Mouse (Mus musculus): Measurements from ENCODE around the gene Mknk2. TPM values are rescaled to one million over a fixed set of nuclear protein-coding genes. Genes with fewer than 3 reads are reported as not detected.
"Not testable (repeated sequence)": the region's sequence is repeated elsewhere in the genome, so short reads cannot be mapped to it uniquely, and the experiment has no call there.

The Mknk2 gene
- total RNA-seq, 4 experiments from 2014 or later = 36.0 to 47.0 (median 40.9) TPM

DNA sequence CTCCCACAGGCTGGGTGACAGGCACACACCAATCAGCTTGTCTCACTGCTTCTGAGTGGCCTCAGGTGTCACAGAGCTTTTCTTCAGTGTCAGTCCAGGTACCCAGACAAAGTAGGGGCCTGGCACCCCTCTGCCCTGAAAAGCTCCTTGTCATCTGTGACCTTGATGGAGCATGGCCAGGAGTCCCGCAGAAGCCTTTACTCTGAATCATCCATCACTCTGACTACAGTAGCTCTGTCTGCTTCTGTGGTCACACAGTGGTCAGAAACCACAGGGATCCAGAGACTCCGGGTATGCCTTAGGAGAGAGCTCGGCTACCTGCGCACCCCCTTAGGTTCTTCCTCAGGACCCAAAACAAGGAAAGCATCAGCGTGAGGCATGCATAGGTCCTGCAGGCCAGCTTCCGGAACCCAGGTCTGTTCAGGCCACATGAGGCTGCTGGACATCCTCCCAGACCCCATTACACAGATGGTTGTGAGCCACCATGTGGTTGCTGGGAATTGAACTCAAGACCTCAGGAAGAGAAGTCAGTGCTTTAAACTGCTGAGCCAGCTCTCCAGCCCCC is 24.7 kb downstream of the Mknk2 start:
- DNase-seq (ENCODE audit: low spot score in 2 of 2) = no peak

DNA sequence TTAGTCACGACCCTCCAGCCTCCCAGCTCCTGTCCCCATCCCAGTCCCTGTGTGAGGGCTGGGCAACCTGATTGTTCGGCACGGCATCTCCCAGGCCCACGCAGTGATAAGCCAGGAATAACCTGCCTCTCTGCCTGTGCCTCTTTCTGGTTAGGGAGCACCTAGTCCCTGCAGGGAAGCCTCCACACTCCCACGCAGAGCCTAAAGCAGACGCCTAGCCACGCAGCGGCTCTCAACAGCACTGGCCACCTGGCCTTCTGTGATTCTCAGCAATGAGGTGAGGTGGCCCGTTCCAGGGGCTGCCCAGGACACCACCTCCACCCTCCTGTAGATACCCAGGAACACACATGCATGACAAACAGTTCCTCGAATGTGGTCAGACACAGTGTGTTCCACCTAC is 27.5 kb downstream of the Mknk2 start:
- DNase-seq (ENCODE audit: low spot score in 2 of 2) = peak in 1 of 2 experiments; percentile 61

DNA sequence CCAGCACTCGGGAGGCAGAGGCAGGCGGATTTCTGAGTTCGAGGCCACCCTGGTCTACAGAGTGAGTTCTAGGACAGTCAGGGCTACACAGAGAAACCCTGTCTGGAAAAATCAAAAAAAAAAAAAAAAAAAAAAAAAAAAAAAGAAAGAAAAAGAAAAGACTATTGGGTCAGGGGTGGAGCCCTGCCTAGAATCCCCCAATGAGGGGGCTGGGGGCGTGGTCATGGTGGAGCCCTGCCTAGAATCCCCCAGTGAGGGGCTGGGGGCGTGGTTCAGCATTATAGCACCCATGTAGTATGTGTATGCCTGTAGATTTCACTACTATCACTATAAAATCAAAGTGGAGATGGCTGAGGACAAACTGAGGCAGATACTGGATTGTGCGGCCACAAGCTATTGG is 28.0 kb downstream of the Mknk2 start:
- DNase-seq (ENCODE audit: low spot score in 2 of 2) = not testable (repeated sequence)

DNA sequence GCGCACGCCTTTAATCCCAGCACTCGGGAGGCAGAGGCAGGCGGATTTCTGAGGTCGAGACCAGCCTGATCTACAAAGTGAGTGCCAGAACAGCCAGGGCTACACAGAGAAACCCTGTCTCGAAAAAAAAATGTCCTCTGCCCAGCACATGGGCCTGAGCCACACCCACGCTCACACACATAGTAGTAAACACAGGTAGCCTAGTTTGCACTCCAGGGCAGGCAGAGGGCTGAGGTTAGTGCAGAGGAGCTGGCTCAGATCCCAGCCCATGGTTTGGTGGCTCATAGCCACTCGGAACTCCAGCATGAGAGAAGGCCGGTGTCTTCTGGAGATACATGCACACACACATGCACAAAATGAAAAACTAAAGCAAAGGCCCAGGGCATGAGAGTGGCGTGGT is 31.0 kb downstream of the Mknk2 start:
- no peak for DNase-seq (ENCODE audit: low spot score in 2 of 2)

DNA sequence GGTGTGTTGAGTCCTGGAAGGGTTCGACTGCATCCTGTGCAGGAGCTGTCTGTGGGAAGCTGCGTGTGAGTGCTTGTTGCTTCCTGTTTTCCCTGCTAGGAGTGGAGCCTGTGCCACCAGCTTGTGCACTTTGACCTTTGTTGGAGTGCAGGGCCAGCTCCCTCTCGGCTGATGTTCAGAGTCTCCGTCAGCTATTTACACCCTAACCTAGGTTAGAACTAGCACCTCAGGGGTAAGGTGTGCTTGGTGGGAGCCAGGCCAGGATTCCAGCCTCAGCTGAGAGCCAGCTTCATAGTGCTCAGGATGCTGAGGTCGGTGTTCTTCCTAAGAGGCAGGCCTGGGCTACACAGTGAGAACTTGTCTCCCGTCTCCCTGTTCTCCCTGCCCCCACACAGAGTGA is 42.6 kb downstream of the Mknk2 start:
- no peak for DNase-seq (ENCODE audit: low spot score in 2 of 2)

DNA sequence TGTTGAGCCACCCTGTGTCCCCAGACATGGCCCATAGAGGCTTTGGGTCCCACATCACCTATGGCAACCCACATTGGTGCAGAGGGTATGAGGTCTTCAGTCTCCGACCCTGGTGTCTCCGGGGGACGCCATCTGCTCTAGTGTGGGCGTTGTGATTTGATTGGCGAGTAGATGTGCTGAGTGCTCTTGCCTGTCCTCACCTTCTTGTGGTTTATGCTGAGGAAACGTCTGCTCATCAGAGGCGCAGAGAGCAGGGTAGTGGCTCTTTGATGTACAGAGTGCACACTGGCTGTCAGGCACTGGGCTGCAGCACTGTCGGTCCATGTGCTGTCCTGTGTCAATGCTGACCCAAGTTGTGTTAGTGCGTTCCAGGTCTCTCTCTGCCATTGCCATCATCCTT is 49.0 kb downstream of the Mknk2 start:
- no peak for DNase-seq (ENCODE audit: low spot score in 2 of 2)

DNA sequence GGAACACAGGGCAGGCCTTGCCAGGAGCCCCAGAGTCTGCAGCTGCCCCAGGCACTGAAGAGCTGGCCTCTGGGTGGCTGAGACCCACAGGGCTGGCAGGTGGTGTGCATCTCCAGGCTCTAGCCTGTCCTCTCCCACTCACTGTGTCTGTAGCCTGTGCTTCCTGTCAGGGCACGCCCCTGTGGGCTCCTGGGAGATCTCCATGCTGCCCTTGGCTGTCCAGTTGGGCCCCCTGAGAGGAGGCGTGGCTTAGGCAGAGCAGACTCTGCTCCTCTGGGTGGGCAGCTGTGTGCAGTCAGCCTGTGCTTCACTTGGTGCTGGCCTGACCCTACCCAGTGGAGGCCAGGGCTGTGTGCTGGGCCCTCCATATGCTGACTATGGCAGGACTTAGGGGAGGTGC is 50.2 kb downstream of the Mknk2 start:
- DNase-seq (ENCODE audit: low spot score in 2 of 2) = no peak

DNA sequence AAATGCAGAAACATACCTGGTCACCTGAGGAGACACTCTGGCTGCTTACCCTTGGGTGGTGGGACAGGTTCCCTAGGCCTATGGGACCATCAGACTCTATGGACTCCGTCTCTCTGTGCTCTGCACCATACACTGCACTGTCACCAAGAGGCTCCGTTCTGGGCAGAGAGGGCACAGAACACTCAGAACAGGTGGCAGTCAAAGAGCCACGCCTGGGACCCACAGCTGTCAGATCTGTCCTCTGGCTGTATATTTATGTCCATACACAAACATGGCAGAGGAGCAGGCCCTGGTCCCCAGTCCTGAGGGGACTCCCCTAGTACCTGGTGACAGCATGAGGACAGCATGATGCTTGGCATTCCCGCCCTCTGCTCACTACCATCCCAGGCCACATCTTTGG is 52.1 kb downstream of the Mknk2 start:
- no peak for DNase-seq (ENCODE audit: low spot score in 2 of 2)

DNA sequence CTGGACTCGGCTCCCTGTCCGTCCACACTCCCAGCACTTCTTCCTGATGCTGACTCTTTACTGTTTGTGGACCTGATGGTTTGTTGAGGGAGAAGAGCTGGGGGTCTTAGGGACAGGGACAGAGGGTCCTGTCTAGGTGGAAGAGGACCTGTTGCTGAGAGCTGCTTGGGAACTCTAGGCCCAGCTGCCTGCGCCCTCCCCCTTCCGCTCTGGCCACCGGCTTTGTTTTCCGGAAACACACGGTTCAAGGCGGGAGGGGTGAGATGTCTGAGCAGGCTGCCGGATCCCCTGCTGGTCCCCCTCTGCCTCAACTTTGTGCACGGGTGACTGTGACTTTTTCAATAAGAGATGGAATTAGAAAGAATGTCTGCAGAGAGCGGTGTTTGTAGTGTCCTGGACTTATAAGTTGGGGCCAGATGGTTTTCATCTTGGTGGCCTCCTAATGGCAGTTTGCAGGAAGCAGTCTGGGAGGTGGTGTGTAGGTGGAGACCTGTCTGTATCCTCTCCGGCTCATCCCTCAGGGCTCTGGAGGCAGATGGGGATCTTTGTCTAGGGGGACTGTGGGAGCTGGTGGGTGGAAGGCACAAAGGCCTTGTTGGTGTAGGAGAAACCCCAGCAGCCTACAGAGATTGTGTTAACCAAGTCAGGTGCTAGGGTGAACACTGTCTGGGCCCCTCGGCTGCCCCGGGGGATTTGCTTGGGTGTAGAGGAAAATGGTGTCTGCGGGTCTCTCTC is 54.3 kb downstream of the Mknk2 start:
- no peak for DNase-seq (ENCODE audit: low spot score in 2 of 2)

DNA sequence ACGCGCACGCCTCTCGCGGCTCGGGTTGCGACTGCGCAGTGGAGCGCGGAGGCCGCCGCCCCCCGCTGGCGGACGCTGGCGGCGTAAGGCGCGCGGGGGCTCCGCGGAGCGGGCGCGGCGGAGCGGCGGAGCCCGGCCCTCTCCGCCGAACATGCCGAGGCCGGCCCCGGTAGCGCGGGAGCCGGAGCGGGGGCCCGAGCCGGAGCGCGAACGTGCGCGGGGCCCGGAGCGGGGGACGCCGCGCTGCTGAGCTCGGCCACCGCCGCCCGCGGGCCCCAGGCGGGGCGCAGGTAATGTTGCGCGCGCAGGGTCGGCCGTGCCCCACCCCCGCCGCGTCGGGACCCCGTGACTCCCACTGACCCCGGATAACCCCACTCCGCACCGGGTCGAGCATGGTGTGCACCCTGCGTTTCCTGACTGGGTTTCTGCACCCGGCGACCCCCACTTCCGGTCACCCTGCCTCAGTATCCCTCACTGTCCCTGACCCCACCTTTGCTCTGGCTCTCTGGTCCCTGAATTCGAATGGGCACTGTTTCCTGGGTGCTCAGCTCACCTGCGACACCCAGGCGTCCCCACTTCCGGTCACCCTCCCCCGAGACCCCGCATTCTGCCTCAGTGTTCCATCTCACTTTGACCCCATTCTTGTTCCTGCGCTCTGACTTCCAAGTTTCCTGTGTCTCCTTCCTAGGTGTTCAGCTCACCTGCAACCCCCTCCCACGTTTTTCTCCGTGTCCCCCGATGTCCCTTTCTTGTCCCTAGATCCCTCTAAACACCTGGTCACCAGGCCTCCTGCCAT is 55.1 kb downstream of the Mknk2 start, which contains the start of gene Csnk1g2:
Csnk1g2 (plus strand) TSS at position 178 of the 796 bp plus-strand sequence.
- peak in 1 of 2 experiments; percentile 61 for DNase-seq (ENCODE audit: low spot score in 2 of 2)

DNA sequence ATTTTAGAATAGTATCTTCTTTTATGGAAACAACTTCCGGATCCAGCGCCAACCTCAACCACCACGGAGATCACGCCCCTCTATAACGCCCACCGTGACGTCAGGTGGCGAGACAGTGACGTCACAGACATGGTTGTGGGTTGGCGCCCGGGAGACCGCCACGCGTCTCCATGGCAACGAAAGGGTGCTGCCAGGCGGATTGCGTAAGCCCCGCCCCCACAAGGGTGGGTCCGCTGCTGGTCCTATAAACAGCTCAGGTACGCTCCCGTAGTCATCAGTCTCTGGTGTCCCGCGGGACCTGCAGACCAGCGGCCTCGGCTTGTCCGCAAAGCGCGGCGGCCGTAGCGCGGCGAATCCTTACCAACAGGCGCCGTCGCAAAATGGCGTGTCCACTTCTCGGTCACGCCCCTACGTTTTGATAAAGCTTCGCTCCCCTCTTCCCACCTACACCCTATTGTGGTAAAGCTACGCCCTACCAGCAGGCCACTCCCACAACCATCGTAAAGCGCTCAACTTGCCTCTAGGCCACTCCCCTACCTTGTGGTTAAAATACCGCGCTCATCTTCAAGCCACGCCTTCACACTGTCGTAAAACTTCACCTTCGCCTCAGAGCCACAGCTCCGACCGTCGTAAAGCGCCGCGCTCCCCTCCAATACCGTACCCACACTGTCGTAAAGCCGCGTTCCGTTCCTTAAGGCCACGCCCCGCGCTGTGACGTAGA is 55.8 kb downstream of the Mknk2 start:
- DNase-seq (ENCODE audit: low spot score in 2 of 2) = peak; percentile 98 to 100

DNA sequence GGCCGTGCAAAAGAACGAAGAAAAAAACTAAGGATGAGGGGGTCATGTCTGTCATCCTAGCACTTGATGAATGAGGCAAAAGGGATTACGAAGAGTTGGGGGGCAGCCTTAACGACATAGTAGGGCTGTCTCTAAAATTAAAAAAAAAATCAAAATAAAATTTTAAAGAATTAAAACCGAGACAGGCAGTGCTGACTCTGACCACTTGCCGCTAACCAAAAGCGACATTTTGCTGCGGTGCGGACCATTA is 56.3 kb downstream of the Mknk2 start:
- DNase-seq (ENCODE audit: low spot score in 2 of 2) = no peak

DNA sequence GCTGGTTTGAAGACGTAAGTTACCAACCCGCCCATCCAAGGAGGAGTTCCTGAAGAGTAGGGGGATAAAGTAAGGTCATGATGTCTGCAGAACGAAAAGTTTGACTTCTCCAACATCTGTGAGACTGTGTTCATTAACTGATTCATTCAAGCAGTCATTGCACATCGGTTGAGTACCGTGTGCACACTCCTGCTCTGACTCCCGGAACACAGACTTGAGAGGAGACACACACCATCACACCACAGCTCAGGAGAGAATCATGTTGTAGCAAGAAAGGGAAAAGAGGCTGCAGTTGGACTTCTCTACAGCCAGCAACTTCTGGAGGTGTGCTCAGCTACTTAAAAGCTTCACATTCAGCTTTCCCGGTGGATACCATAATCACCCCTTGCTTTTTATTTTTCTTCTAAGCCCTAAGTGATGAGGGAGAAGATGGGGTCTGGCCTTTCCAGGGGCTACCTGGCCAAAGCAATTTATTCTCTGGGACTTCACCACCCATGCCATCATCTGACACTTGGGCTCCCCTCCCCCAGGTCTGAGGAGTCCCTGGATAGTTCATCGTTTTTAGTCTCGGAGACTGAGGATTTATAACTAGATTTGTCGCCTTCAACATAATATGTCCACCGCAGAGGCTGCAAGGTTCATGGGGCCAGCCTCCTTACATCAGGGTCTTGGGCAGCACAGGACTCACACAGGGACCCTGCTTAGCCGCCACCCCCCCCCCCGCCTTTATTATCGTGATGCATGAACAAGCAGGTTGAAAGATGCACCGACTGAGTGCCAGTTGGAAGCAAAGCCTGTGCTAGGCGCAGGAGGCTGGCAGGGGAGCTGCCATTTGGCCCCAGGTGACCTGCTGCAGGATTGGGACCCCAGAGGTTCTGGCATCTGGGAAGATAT is 56.9 kb downstream of the Mknk2 start:
- DNase-seq (ENCODE audit: low spot score in 2 of 2) = no peak

DNA sequence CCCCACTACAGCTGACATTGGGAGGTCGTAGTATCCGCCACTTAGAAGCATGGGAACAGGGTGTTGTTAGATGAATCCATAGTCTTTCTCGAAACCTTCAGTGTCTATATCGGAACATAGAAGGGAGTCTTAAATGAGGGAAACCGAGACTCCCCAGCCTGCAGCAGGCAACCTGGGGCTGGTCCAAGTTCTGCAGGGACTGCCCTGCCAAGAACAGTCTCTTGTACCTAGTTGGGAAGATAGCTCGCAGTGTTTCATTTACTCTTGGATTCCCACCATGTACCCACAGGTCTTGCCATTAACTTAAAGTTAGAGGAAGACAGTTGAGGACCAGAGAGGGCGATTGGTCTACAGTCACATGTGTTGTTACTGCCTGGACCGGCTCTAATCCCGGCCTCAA is 57.5 kb downstream of the Mknk2 start:
- no peak for DNase-seq (ENCODE audit: low spot score in 2 of 2)

DNA sequence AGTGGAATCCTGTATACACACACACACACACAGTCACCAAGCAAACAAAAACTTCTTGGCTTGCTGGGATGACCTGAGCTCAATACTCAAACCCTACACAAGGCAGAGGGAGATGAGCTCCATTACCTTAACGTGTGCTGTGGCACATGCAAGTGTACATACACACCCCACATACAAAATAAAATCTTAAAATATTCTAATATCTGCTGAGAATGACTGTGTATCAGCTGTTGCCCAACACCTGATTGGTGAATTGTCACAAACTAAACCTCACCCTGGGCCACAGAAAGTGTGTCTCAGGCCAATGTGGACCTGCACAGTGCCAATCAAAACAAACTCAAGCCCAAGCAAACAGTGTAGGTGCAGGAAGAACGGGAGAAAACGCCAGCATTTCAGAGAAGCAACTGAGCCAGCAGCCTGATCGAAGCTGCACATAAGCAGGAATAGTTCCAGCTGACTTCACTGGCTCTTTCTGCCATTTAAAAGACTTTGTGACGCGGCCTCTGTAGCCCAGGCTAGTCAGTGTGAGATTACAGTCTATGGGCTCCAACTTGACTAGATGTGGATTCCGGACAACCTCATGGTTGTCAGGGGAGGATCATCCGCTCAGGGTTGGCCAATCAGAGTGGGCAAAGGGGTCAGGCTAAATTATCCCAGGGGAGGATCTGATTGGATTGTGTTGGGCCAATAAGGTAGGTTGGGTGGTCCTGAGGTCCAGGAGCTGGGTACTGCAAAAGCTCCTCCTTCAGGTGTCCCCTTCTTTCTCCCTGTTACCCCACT is 58.3 kb downstream of the Mknk2 start:
- DNase-seq (ENCODE audit: low spot score in 2 of 2) = no peak

DNA sequence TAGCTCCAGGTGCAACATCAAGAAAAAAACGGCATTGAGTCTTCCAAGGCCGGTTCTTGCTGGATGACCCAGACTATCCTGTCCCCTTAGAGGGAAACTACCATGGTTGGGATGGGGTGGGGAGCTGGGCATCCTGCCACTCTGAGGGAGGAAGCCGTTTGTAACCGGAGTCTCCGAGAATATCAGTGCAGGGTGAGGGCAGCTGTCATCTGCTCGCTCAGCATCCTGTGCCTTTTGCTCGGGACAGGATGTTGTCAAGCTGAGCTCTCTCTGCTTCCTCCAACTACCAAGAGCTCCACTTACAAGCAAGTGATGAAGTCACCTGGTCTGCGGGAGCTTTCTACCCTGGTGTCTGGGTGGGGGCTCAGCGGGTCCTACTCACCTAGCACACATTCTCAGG is 59.7 kb downstream of the Mknk2 start:
- DNase-seq (ENCODE audit: low spot score in 2 of 2) = no peak

All from left cerebral cortex, adult 8-10 months (tissue).